Mouse (Mus musculus) olfactory bulb, adult 2 months (tissue): Measurements from ENCODE around the gene Syne2. TPM values are rescaled to one million over a fixed set of nuclear protein-coding genes. Genes with fewer than 3 reads are reported as not detected.

Experiments used
- H3K27ac ChIP-seq: fragments of 200-500 bp; 2 replicates; pipeline ENCODE4 v1.5.1; 2012; ENCODE audit warnings: low read depth, low read length; ENCODE audit not compliant: insufficient read depth
- H3K4me1 ChIP-seq: fragments of 200-500 bp; 2 replicates; pipeline ENCODE4 v1.6.1; 2012; ENCODE audit warnings: low read length; ENCODE audit not compliant: control insufficient read depth, insufficient read depth
- H3K4me3 ChIP-seq: fragments of 200-500 bp; 2 replicates; pipeline ENCODE4 v1.5.1; 2012; ENCODE audit warnings: mild to moderate bottlenecking, low read depth, low read length, moderate library complexity; ENCODE audit not compliant: insufficient read depth
- CTCF ChIP-seq: fragments of 200-500 bp; IDR thresholded peaks from 2 replicates; pipeline ENCODE4 v1.5.1; 2012; ENCODE audit warnings: low read depth, mild to moderate bottlenecking, low read length, moderate library complexity; ENCODE audit not compliant: insufficient read depth
- POLR2A ChIP-seq: fragments of 200-500 bp; IDR thresholded peaks from 2 replicates; pipeline ENCODE4 v1.6.1; 2012; ENCODE audit warnings: mild to moderate bottlenecking, low read depth, low read length, moderate library complexity; ENCODE audit not compliant: insufficient read depth
- WGBS: fragments of 180-500 bp; shearing (Covaris S2); methylation state at CpG from one replicate; pipeline ENCODE4 v1.1.7; 2018; 5-methylcytosine and 5-hydroxymethylcytosine counted together
- polyA plus RNA-seq: library from polyadenylated mRNA; stranded (reverse); fragments of >200 nt; gene quantifications from 2 replicates; pipeline ENCODE4 v1.2.4, GENCODE M21; 2012; ENCODE audit warnings: low replicate concordance; ENCODE audit not compliant: missing spikeins, insufficient read depth, insufficient read length

The Syne2 gene
- polyA plus RNA-seq, 1 experiment: not detected

GRCm38 (mm10) chr12:75855621-75856020 lies 37.7 kb downstream of the Syne2 start:
- WGBS: 97% methylated on average over 9 of the region's 9 CpGs
- no peak overlapping the region for H3K27ac ChIP-seq
- no peak for TF ChIP-seq CTCF
- TF ChIP-seq POLR2A: no peak
- no peaks in the 10 kb centered on the region for H3K4me1 ChIP-seq
- H3K4me3 ChIP-seq: no peak overlapping the region

- Histone ChIP-seq H3K4me1 (no peaks in the 10 kb centered on the region), H3K27ac (no peak overlapping the region), H3K4me3 (no peak overlapping the region)
- WGBS: 74% methylated on average over 14 of the region's 14 CpGs
- no peak for TF ChIP-seq POLR2A
Observed at GRCm38 (mm10) chr12:75856096-75856868, 38.3 kb downstream of the Syne2 start.

GRCm38 (mm10) chr12:75859936-75860335 lies 42.0 kb downstream of the Syne2 start:
- Histone ChIP-seq H3K27ac (no peak overlapping the region), H3K4me3 (no peak overlapping the region), H3K4me1 (no peaks in the 10 kb centered on the region)
- WGBS: 85% methylated on average over 11 of the region's 11 CpGs
- no peak for TF ChIP-seq POLR2A
- no peak for TF ChIP-seq CTCF

- TF ChIP-seq POLR2A (no peak), CTCF (no peak)
- WGBS: 68% methylated on average over 6 of the region's 6 CpGs
- no peaks in the 10 kb centered on the region for H3K4me1 ChIP-seq
Observed at GRCm38 (mm10) chr12:75860843-75861242, 42.9 kb downstream of the Syne2 start.

GRCm38 (mm10) chr12:75865166-75865565 lies 47.2 kb downstream of the Syne2 start:
- H3K27ac ChIP-seq: no peak overlapping the region
- WGBS: 91% methylated on average over 2 of the region's 2 CpGs
- H3K4me1 ChIP-seq: peaks cover 3% of the 10 kb centered on the region; the same call in 1 of the 2 replicates
- no peak overlapping the region for H3K4me3 ChIP-seq
- TF ChIP-seq CTCF: no peak
- TF ChIP-seq POLR2A: no peak

More at GRCm38 (mm10) chr12:75860843-75861242, 42.9 kb downstream of the Syne2 start:
- no peak overlapping the region for H3K4me3 ChIP-seq
- no peak overlapping the region for H3K27ac ChIP-seq

- no peak overlapping the region for H3K4me3 ChIP-seq
- no peak for TF ChIP-seq POLR2A
- no peak for TF ChIP-seq CTCF
- H3K27ac ChIP-seq: no peak overlapping the region
- peaks cover 3% of the 10 kb centered on the region; the same call in 1 of the 2 replicates for H3K4me1 ChIP-seq
- WGBS: 92% methylated on average over 17 of the region's 17 CpGs
Observed at GRCm38 (mm10) chr12:75866419-75867373, 48.8 kb downstream of the Syne2 start.

- 36% methylated on average over 9 of the region's 9 CpGs for WGBS
- no peak overlapping the region for H3K27ac ChIP-seq
Observed at GRCm38 (mm10) chr12:75873546-75874235, 55.8 kb downstream of the Syne2 start.

GRCm38 (mm10) chr12:75874287-75874994 lies 56.5 kb downstream of the Syne2 start:
- 35% methylated on average over 12 of the region's 12 CpGs for WGBS
- TF ChIP-seq CTCF (no peak), POLR2A (no peak)
- Histone ChIP-seq H3K27ac (no peak overlapping the region), H3K4me1 (no peaks in the 10 kb centered on the region), H3K4me3 (no peak overlapping the region)

More at GRCm38 (mm10) chr12:75873546-75874235, 55.8 kb downstream of the Syne2 start:
- Histone ChIP-seq H3K4me1 (peaks cover 3% of the 10 kb centered on the region; the same call in 1 of the 2 replicates), H3K4me3 (no peak overlapping the region)
- no peak for TF ChIP-seq POLR2A
- TF ChIP-seq CTCF: no peak
